Mouse (Mus musculus) hindbrain, postnatal 0 days (tissue): ENCODE results near the gene Ddah2. TPM values are rescaled to one million over a fixed set of nuclear protein-coding genes. Genes with fewer than 3 reads are reported as not detected.

Experiments
- ATAC-seq: fragments of 200-750 bp; cut with Nextera tagmentation; 2 replicates; pipeline ENCODE4 v1.8.0; 2017; ENCODE audit warnings: mild to moderate bottlenecking, moderate TSS enrichment, moderate library complexity
- DNase-seq: peaks from one replicate; pipeline ENCODE4 v3.0.0-alpha.2; 2015; ENCODE audit warnings: low spot score
- H3K27ac ChIP-seq: fragments of 300-500 bp; sonication (generic); 2 replicates; pipeline ENCODE4 v1.5.1; 2014; ENCODE audit warnings: mild to moderate bottlenecking
- H3K27me3 ChIP-seq: fragments of 300-500 bp; sonication (generic); 2 replicates; pipeline ENCODE4 v1.6.1; 2014; ENCODE audit warnings: low read length, mixed read lengths; ENCODE audit not compliant: insufficient read depth
- H3K36me3 ChIP-seq: fragments of 300-500 bp; sonication (generic); 2 replicates; pipeline ENCODE4 v1.6.1; 2014; ENCODE audit warnings: low read length, mixed read lengths; ENCODE audit not compliant: insufficient read depth
- H3K4me1 ChIP-seq: fragments of 300-500 bp; sonication (generic); 2 replicates; pipeline ENCODE4 v1.6.1; 2014; ENCODE audit warnings: antibody characterized with exemption, low read length, mixed read lengths; ENCODE audit not compliant: insufficient read depth
- H3K4me2 ChIP-seq: fragments of 300-500 bp; sonication (generic); 2 replicates; pipeline ENCODE4 v1.6.1; 2014; ENCODE audit warnings: low read depth, mild to moderate bottlenecking, low read length, moderate library complexity, mixed read lengths
- H3K4me3 ChIP-seq: fragments of 300-500 bp; sonication (generic); 2 replicates; pipeline ENCODE4 v1.5.1; 2014; ENCODE audit warnings: low read length
- H3K9ac ChIP-seq: fragments of 300-500 bp; sonication (generic); replicated peaks from 2 replicates; pipeline ENCODE4 v1.6.1; 2014; ENCODE audit warnings: mild to moderate bottlenecking, low read length, moderate library complexity, mixed read lengths
- H3K9me3 ChIP-seq: fragments of 300-500 bp; sonication (generic); 2 replicates; pipeline ENCODE4 v1.6.1; 2016; ENCODE audit warnings: low read length, mixed read lengths
- CTCF ChIP-seq: IDR thresholded peaks from 2 replicates; pipeline ENCODE4 v1.5.1; 2016; ENCODE audit warnings: antibody characterized with exemption, control low read depth, low read depth
- WGBS: fragments of 180-500 bp; shearing (Covaris S2); extraction: QIAGEN DNeasy Blood & Tissue Kit; methylation state at CpG from one replicate; pipeline ENCODE4 v1.1.7; 2014; 5-methylcytosine and 5-hydroxymethylcytosine counted together
- polyA plus RNA-seq: library from polyadenylated mRNA; unstranded; fragments of >200 nt; fragmentation: Nextera tagmentation; extraction: Ambion mirVana; gene quantifications from 2 replicates; pipeline ENCODE4 v1.2.1, GENCODE M21; 2015
- total RNA-seq: library from RNA; depleted of rRNA; stranded (reverse); fragments of >200 nt; gene quantifications from 2 replicates; pipeline ENCODE4 v1.2.3, GENCODE M21; 2014; rRNA removed

The Ddah2 gene
- total RNA-seq: 216 and 228 TPM in 2 replicates
- polyA plus RNA-seq: 322 and 331 TPM in 2 replicates

GRCm38 (mm10) chr17:35058911-35059892 is at the start of gene Ddah2:
TSS of gene Ddah2 (plus strand) at chr17:35059035.
- H3K36me3 ChIP-seq: no peaks in the 10 kb centered on the region; the same call in 1 of the 2 replicates
- H3K9me3 ChIP-seq: no peaks in the 10 kb centered on the region
- peak; percentile 93 for ATAC-seq
- H3K4me3 ChIP-seq: peak within 1 kb of the TSS; percentile 84
- peak; percentile 95 for DNase-seq
- peaks cover 6% of the 10 kb centered on the region; the same call in 1 of the 2 replicates for H3K4me1 ChIP-seq
- H3K27ac ChIP-seq: peak within 1 kb of the TSS; percentile 88
- peak within 1 kb of the TSS; percentile 62 for H3K9ac ChIP-seq
- TF ChIP-seq CTCF: peak; percentile 83
- H3K4me2 ChIP-seq: peak within 1 kb of the TSS; percentile 96
- no peaks in the 10 kb centered on the region for H3K27me3 ChIP-seq
- WGBS: under 1% methylated on average over 55 of the region's 57 CpGs

- 71% methylated on average over 7 of the region's 7 CpGs for WGBS
- no peak overlapping the region for H3K4me2 ChIP-seq
- no peaks in the 10 kb centered on the region for H3K9me3 ChIP-seq
- no peaks in the 10 kb centered on the region for H3K4me1 ChIP-seq
- H3K4me3 ChIP-seq: no peak overlapping the region
- H3K36me3 ChIP-seq: peaks cover 62% of the 10 kb centered on the region
- no peaks in the 10 kb centered on the region for H3K27me3 ChIP-seq
- DNase-seq (peak; percentile 13), ATAC-seq (no peak)
- H3K9ac ChIP-seq: no peak overlapping the region
- no peak overlapping the region for H3K27ac ChIP-seq
- TF ChIP-seq CTCF: no peak
Measured at GRCm38 (mm10) chr17:35009586-35009985, 49.2 kb upstream of the Ddah2 start.

- DNase-seq: no peak
- no peak for ATAC-seq
- Histone ChIP-seq H3K9me3 (no peaks in the 10 kb centered on the region), H3K9ac (no peak overlapping the region), H3K4me3 (no peak overlapping the region), H3K4me2 (no peak overlapping the region), H3K27me3 (no peaks in the 10 kb centered on the region), H3K27ac (no peak overlapping the region), H3K36me3 (peaks cover 64% of the 10 kb centered on the region), H3K4me1 (no peaks in the 10 kb centered on the region)
- no peak for TF ChIP-seq CTCF
- 95% methylated on average over 8 of the region's 8 CpGs for WGBS
Measured at GRCm38 (mm10) chr17:35011440-35011839, 47.4 kb upstream of the Ddah2 start.

GRCm38 (mm10) chr17:35012430-35012829 is 46.4 kb upstream of the Ddah2 start:
- no peak for TF ChIP-seq CTCF
- ATAC-seq (no peak), DNase-seq (no peak)
- Histone ChIP-seq H3K9ac (no peak overlapping the region), H3K27me3 (no peaks in the 10 kb centered on the region), H3K4me2 (no peak overlapping the region), H3K36me3 (peaks cover 64% of the 10 kb centered on the region), H3K4me1 (no peaks in the 10 kb centered on the region), H3K9me3 (no peaks in the 10 kb centered on the region), H3K4me3 (no peak overlapping the region), H3K27ac (no peak overlapping the region)
- 84% methylated on average over 13 of the region's 13 CpGs for WGBS

- H3K4me2 ChIP-seq: no peak overlapping the region
- no peaks in the 10 kb centered on the region for H3K4me1 ChIP-seq
- 83% methylated on average over 6 of the region's 6 CpGs for WGBS
- no peaks in the 10 kb centered on the region for H3K27me3 ChIP-seq
- peaks cover 62% of the 10 kb centered on the region for H3K36me3 ChIP-seq
- no peak overlapping the region for H3K4me3 ChIP-seq
- ATAC-seq (no peak), DNase-seq (no peak)
- no peak overlapping the region for H3K27ac ChIP-seq
- no peak for TF ChIP-seq CTCF
- no peaks in the 10 kb centered on the region for H3K9me3 ChIP-seq
- no peak overlapping the region for H3K9ac ChIP-seq
Measured at GRCm38 (mm10) chr17:35013221-35013620, 45.6 kb upstream of the Ddah2 start.

- peaks cover 53% of the 10 kb centered on the region for H3K36me3 ChIP-seq
- WGBS: 93% methylated on average over 16 of the region's 16 CpGs
- H3K4me2 ChIP-seq: no peak overlapping the region
- H3K9ac ChIP-seq: no peak overlapping the region
- H3K27me3 ChIP-seq: no peaks in the 10 kb centered on the region
- no peak for ATAC-seq
- H3K27ac ChIP-seq: no peak overlapping the region
- no peaks in the 10 kb centered on the region for H3K4me1 ChIP-seq
- no peaks in the 10 kb centered on the region for H3K9me3 ChIP-seq
- DNase-seq: no peak
- no peak overlapping the region for H3K4me3 ChIP-seq
- TF ChIP-seq CTCF: no peak
Measured at GRCm38 (mm10) chr17:35015296-35015695, 43.5 kb upstream of the Ddah2 start.

GRCm38 (mm10) chr17:35016376-35016775 is 42.5 kb upstream of the Ddah2 start, which contains the start of gene Vwa7:
TSS of gene Vwa7 (plus strand) at chr17:35016579.
- peaks cover 43% of the 10 kb centered on the region for H3K36me3 ChIP-seq
- no peaks in the 10 kb centered on the region for H3K27me3 ChIP-seq
- ATAC-seq (peak; percentile 59), DNase-seq (peak; percentile 78)
- H3K27ac ChIP-seq: no peak within 1 kb of the TSS
- 37% methylated on average over 12 of the region's 12 CpGs for WGBS
- no peak within 1 kb of the TSS for H3K4me2 ChIP-seq
- H3K4me1 ChIP-seq: peaks cover 1% of the 10 kb centered on the region
- no peak for TF ChIP-seq CTCF
- H3K9me3 ChIP-seq: no peaks in the 10 kb centered on the region
- no peak within 1 kb of the TSS for H3K4me3 ChIP-seq
- H3K9ac ChIP-seq: no peak within 1 kb of the TSS
